17 mouse cellular contexts compared by ENCODE assay signal in the genomic region with DNA sequence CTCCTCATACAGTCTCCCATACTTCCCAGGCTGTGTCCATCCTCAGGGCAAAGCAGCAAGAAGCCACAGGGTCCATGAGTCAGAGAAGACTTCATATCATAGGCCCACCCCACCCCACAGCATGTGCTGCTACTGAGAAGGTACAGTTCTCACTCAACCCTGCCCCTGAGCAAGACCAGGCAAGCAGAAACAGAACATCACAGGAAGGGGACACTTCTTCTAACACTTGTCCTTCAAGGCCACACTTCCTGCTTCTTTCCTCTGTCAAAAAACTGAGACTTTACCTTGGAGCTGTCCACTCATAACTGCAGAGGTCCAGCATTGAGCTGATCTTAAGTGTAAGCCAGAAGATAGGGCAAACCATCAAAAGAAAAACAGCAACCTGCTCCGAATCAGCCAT.
"Had no signal": no experiment of that assay in that cellular context is flagged by ENCODE, and none has a peak within 500 bp of the region (broad histone marks: within the 10 kb centered on the region; RNA-seq: fewer than 3 reads in every experiment).

No protein-coding gene starts in this region.

- H3K9me3 ChIP-seq: midbrain, embryonic 13.5 days; midbrain, embryonic 15.5 days; neural tube, embryonic 12.5 days had no signal

- H3K4me3 ChIP-seq: megakaryocyte, embryonic 14.5 days; midbrain, embryonic 13.5 days; midbrain, embryonic 15.5 days; neural tube, embryonic 12.5 days had no signal

- H3K27me3 ChIP-seq: midbrain, embryonic 13.5 days; midbrain, embryonic 15.5 days; neural tube, embryonic 12.5 days had no signal

- H3K9ac ChIP-seq: lung, embryonic 14.5 days; midbrain, embryonic 13.5 days; midbrain, embryonic 15.5 days; neural tube, embryonic 12.5 days had no signal

- H3K27ac ChIP-seq: midbrain, embryonic 13.5 days; midbrain, embryonic 15.5 days; neural tube, embryonic 12.5 days had no signal

- DNase-seq: lung, adult 18-20 months; lung, embryonic 14.5 days; lung, postnatal 10 days; lung, postnatal 4 days; retina, postnatal 1 day; right cerebral cortex, adult 18-20 months; right cerebral cortex, postnatal 25 days; right cerebral cortex, postnatal 4 days; spleen, adult 18-20 months; thymus, adult 18-20 months; thymus, postnatal 14 days; thymus, postnatal 36 days had no signal

- ATAC-seq: midbrain, embryonic 13.5 days; midbrain, embryonic 15.5 days had no signal

- H3K36me3 ChIP-seq: midbrain, embryonic 13.5 days; midbrain, embryonic 15.5 days; neural tube, embryonic 12.5 days had no signal

- H3K4me2 ChIP-seq: lung, embryonic 14.5 days; midbrain, embryonic 11.5 days; midbrain, embryonic 13.5 days; midbrain, embryonic 15.5 days; neural tube, embryonic 12.5 days had no signal
